Mouse (Mus musculus) E14TG2a.4 (cell line): ENCODE results near the gene Apbb1.

Source experiments
- CTCF ChIP-seq: conservative IDR thresholded peaks from 2 replicates; pipeline ENCODE4 v1.5.1; 2014; ENCODE audit warnings: low read length
- POU5F1 ChIP-seq: IDR thresholded peaks from 2 replicates; pipeline ENCODE4 v1.6.1; 2014; ENCODE audit warnings: low read length, borderline replicate concordance

DNA sequence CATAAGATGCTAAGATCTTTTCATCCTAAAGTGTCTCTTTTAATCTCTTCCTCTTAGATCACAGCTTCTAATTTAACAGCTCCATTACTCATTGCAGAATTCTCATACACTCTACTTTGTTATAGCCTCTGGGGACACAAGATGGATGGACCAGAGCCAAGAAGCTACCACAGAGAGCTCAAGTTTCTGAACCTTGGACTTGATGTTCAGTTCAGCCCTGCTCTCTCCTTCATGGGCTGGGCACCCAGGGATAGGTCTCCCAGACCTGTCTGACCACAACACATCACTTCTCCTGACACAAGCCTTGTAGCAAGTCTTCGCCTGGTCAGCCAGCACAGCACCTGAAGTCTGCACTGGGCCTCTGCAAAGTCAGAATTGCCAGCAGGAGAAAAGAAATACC is 32.9 kb upstream of the Apbb1 start:
- TF ChIP-seq CTCF, result no peak
- TF ChIP-seq POU5F1, result no peak
